Mouse (Mus musculus) liver, embryonic 16.5 days (tissue): ENCODE data around the gene Fam19a4. TPM values are rescaled to one million over a fixed set of nuclear protein-coding genes. Genes with fewer than 3 reads are reported as not detected.

ENCODE experiments used
- ATAC-seq: fragments of 200-750 bp; cut with Nextera tagmentation; 2 replicates; pipeline ENCODE4 v1.8.0; 2017; ENCODE audit warnings: low read depth, mild to moderate bottlenecking, moderate number of reproducible peaks, moderate library complexity
- H3K27ac ChIP-seq: fragments of 300-500 bp; sonication (generic); 2 replicates; pipeline ENCODE4 v1.5.1; 2014; ENCODE audit warnings: mild to moderate bottlenecking, low read length
- H3K27me3 ChIP-seq: fragments of 300-500 bp; sonication (generic); 2 replicates; pipeline ENCODE4 v1.6.1; 2014; ENCODE audit warnings: low read depth, low read length, mixed read lengths; ENCODE audit not compliant: control insufficient read depth, insufficient read depth
- H3K36me3 ChIP-seq: fragments of 300-500 bp; sonication (generic); 2 replicates; pipeline ENCODE4 v1.6.1; 2014; ENCODE audit warnings: mild to moderate bottlenecking; ENCODE audit not compliant: control insufficient read depth, insufficient read depth
- H3K4me1 ChIP-seq: fragments of 300-500 bp; sonication (generic); 2 replicates; pipeline ENCODE4 v1.6.1; 2014; ENCODE audit warnings: low read depth, low read length, mixed read lengths; ENCODE audit not compliant: control insufficient read depth
- H3K4me2 ChIP-seq: fragments of 300-500 bp; sonication (generic); 2 replicates; pipeline ENCODE4 v1.6.1; 2014; ENCODE audit warnings: low read depth, low read length, mixed read lengths
- H3K4me3 ChIP-seq: fragments of 300-500 bp; sonication (generic); 2 replicates; pipeline ENCODE4 v1.5.1; 2014; ENCODE audit warnings: low read depth, mild to moderate bottlenecking, low read length
- H3K9ac ChIP-seq: fragments of 300-500 bp; sonication (generic); 2 replicates; pipeline ENCODE4 v1.6.1; 2014; ENCODE audit warnings: low read depth, low read length
- H3K9me3 ChIP-seq: fragments of 300-500 bp; sonication (generic); replicated peaks from 2 replicates; pipeline ENCODE4 v1.6.1; 2016; ENCODE audit warnings: low read length; ENCODE audit not compliant: control insufficient read depth
- WGBS: fragments of 180-500 bp; shearing (Covaris S2); extraction: QIAGEN DNeasy Blood & Tissue Kit; methylation state at CpG from one replicate; pipeline ENCODE4 v1.1.7; 2014; ENCODE audit not compliant: insufficient replicate concordance; 5-methylcytosine and 5-hydroxymethylcytosine counted together
- polyA plus RNA-seq: library from polyadenylated mRNA; unstranded; fragments of >200 nt; fragmentation: Nextera tagmentation; extraction: Ambion mirVana; gene quantifications from 2 replicates; pipeline ENCODE4 v1.2.1, GENCODE M21; 2015

Fam19a4 gene
- polyA plus RNA-seq, result not detected in 2 replicates

- 3% methylated on average over 30 of the region's 30 CpGs for WGBS
- peak; percentile 41; the same call in 1 of the 2 replicates for ATAC-seq
- no peak within 1 kb of the TSS for H3K9ac ChIP-seq
- H3K9me3 ChIP-seq, result no peaks in the 10 kb centered on the region
- H3K4me1 ChIP-seq, result no peaks in the 10 kb centered on the region
- H3K27me3 ChIP-seq, result peaks cover 19% of the 10 kb centered on the region
- no peak within 1 kb of the TSS for H3K27ac ChIP-seq
- peak within 1 kb of the TSS; percentile 34; the same call in 1 of the 2 replicates for H3K4me2 ChIP-seq
- peak within 1 kb of the TSS; percentile 24 for H3K4me3 ChIP-seq
- no peaks in the 10 kb centered on the region for H3K36me3 ChIP-seq
Measured at GRCm38 (mm10) chr6:97060074-97060681, at the start of gene Fam19a4. Fam19a4 (minus strand) TSS chr6:97060413.

GRCm38 (mm10) chr6:97106777-97107176 lies 46.6 kb upstream of the Fam19a4 start:
- 19% methylated on average over 2 of the region's 2 CpGs for WGBS

GRCm38 (mm10) chr6:97106106-97106505 lies 45.9 kb upstream of the Fam19a4 start:
- Histone ChIP-seq H3K4me2 (no peak overlapping the region), H3K9me3 (no peaks in the 10 kb centered on the region), H3K9ac (no peak overlapping the region), H3K27me3 (peaks cover 6% of the 10 kb centered on the region; the same call in 1 of the 2 replicates), H3K4me1 (no peaks in the 10 kb centered on the region), H3K4me3 (no peak overlapping the region), H3K27ac (no peak overlapping the region), H3K36me3 (no peaks in the 10 kb centered on the region)
- ATAC-seq, result no peak
- 63% methylated on average over 8 of the region's 8 CpGs for WGBS

More at GRCm38 (mm10) chr6:97106777-97107176, 46.6 kb upstream of the Fam19a4 start:
- H3K4me2 ChIP-seq, result no peak overlapping the region
- no peaks in the 10 kb centered on the region for H3K4me1 ChIP-seq
- no peaks in the 10 kb centered on the region for H3K9me3 ChIP-seq
- no peak overlapping the region for H3K4me3 ChIP-seq
- peaks cover 3% of the 10 kb centered on the region; the same call in 1 of the 2 replicates for H3K27me3 ChIP-seq
- no peaks in the 10 kb centered on the region for H3K36me3 ChIP-seq
- H3K9ac ChIP-seq, result no peak overlapping the region
- no peak for ATAC-seq
- no peak overlapping the region for H3K27ac ChIP-seq

- Histone ChIP-seq H3K27me3 (peaks cover 6% of the 10 kb centered on the region; the same call in 1 of the 2 replicates), H3K4me3 (no peak overlapping the region), H3K4me2 (no peak overlapping the region), H3K9ac (no peak overlapping the region), H3K9me3 (no peaks in the 10 kb centered on the region), H3K27ac (no peak overlapping the region), H3K4me1 (no peaks in the 10 kb centered on the region), H3K36me3 (no peaks in the 10 kb centered on the region)
- 50% methylated on average over 7 of the region's 7 CpGs for WGBS
- ATAC-seq, result no peak
Measured at GRCm38 (mm10) chr6:97104264-97104852, 44.1 kb upstream of the Fam19a4 start.

GRCm38 (mm10) chr6:97101958-97102702 lies 41.9 kb upstream of the Fam19a4 start:
- H3K36me3 ChIP-seq, result no peaks in the 10 kb centered on the region
- WGBS, result 7% methylated on average over 15 of the region's 15 CpGs
- H3K27ac ChIP-seq, result no peak overlapping the region
- no peak overlapping the region for H3K4me3 ChIP-seq
- no peak overlapping the region for H3K9ac ChIP-seq
- no peaks in the 10 kb centered on the region for H3K9me3 ChIP-seq
- H3K27me3 ChIP-seq, result peaks cover 6% of the 10 kb centered on the region; the same call in 1 of the 2 replicates
- no peaks in the 10 kb centered on the region for H3K4me1 ChIP-seq
- H3K4me2 ChIP-seq, result no peak overlapping the region
- ATAC-seq, result no peak

- no peak for ATAC-seq
- Histone ChIP-seq H3K36me3 (no peaks in the 10 kb centered on the region), H3K4me1 (no peaks in the 10 kb centered on the region), H3K4me3 (no peak overlapping the region), H3K4me2 (no peak overlapping the region), H3K9ac (no peak overlapping the region), H3K27me3 (peaks cover 6% of the 10 kb centered on the region; the same call in 1 of the 2 replicates), H3K27ac (no peak overlapping the region), H3K9me3 (no peaks in the 10 kb centered on the region)
- WGBS, result 15% methylated on average over 12 of the region's 12 CpGs
Measured at GRCm38 (mm10) chr6:97101190-97101957, 41.2 kb upstream of the Fam19a4 start.

- no peaks in the 10 kb centered on the region for H3K36me3 ChIP-seq
- no peak overlapping the region for H3K4me2 ChIP-seq
- ATAC-seq, result no peak
- H3K4me1 ChIP-seq, result no peaks in the 10 kb centered on the region
- H3K27me3 ChIP-seq, result no peaks in the 10 kb centered on the region
- H3K9ac ChIP-seq, result no peak overlapping the region
- H3K27ac ChIP-seq, result no peak overlapping the region
- WGBS, result 64% methylated on average over 2 of the region's 2 CpGs
- H3K9me3 ChIP-seq, result no peaks in the 10 kb centered on the region
- H3K4me3 ChIP-seq, result no peak overlapping the region
Measured at GRCm38 (mm10) chr6:97082336-97082735, 22.1 kb upstream of the Fam19a4 start.

GRCm38 (mm10) chr6:97080016-97080415 lies 19.8 kb upstream of the Fam19a4 start:
- Histone ChIP-seq H3K9ac (no peak overlapping the region), H3K4me2 (no peak overlapping the region), H3K4me3 (no peak overlapping the region), H3K4me1 (no peaks in the 10 kb centered on the region), H3K27ac (no peak overlapping the region), H3K9me3 (no peaks in the 10 kb centered on the region), H3K27me3 (no peaks in the 10 kb centered on the region), H3K36me3 (no peaks in the 10 kb centered on the region)
- 48% methylated on average over 9 of the region's 9 CpGs for WGBS
- ATAC-seq, result no peak
